Mouse (Mus musculus): ENCODE measurements around the gene Cntn4. TPM values are rescaled to one million over a fixed set of nuclear protein-coding genes. Genes with fewer than 3 reads are reported as not detected.

Cntn4 gene
- polyA plus RNA-seq, 2 experiments = 1.2 to 1.9 TPM

DNA sequence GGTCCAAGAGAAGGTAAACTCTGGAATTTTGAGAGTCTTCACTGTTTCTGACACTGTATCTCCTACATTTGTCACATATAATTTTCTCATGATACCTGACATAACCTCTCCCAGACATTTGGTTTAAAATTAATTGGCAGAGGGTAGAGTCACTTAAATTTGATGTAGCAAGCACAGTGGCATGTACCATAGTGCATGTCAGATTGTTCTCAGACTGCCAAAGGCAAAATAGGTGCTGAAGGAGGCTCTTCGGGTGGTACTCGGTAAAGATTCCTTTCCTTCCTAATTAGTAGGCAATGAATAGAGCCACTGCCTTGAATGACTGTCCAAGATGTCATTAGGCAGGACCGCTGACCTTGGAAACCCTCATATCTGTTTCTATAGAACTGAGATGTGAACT is 477.9 kb downstream of the Cntn4 start:
- H3K9me3 ChIP-seq (ENCODE audit: control insufficient read depth, low read length) = no peaks in the 10 kb centered on the region
- no peaks in the 10 kb centered on the region for H3K27me3 ChIP-seq (ENCODE audit: control insufficient read depth, insufficient read depth, low read length)
- no peak for TF ChIP-seq POLR2A (IDR thresholded peaks at IDR 0.05; ENCODE audit: borderline replicate concordance, extremely low read depth, insufficient read depth, insufficient read length)
- H3K27ac ChIP-seq (replicated peaks; ENCODE audit: low read depth, low read length) = no peak overlapping the region
- WGBS = 82% methylated on average over 3 of the region's 3 CpGs
- no peak overlapping the region for H3K4me3 ChIP-seq (replicated peaks; ENCODE audit: low read length)
- no peak overlapping the region for H3K9ac ChIP-seq (ENCODE audit: low read depth, low read length, severe bottlenecking)
- no peaks in the 10 kb centered on the region for H3K36me3 ChIP-seq (ENCODE audit: control insufficient read depth, insufficient read depth, low read length)
- H3K4me1 ChIP-seq (ENCODE audit: control insufficient read depth, insufficient read depth, low read length) = no peaks in the 10 kb centered on the region
- no peak overlapping the region for H3K4me2 ChIP-seq (replicated peaks; ENCODE audit: low read depth, low read length, severe bottlenecking)
- ATAC-seq (ENCODE audit: low FRiP score, low read depth) = no peak
- DNase-seq (ENCODE audit: low spot score) = no peak

DNA sequence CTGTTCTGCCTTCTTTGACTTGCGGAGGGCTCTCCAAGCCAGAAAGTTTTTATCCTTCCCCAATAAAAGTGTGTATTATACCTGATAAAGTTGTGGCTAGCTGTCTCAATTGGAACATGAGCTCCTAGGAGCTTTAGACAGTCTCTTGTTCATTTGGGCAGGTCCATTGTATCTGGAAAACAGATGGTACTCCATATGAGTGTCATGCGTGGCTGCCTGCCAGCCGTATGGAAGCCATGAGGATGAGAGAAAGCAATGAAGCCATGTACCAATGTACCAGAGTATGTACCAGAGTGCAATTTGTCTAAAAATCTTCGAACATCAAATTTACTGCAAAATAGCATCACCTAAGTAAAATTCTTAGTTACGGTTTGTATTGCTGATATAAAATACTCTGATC is 500.1 kb downstream of the Cntn4 start:
- H3K4me3 ChIP-seq (replicated peaks; ENCODE audit: low read length) = no peak overlapping the region
- H3K27me3 ChIP-seq (ENCODE audit: control insufficient read depth, insufficient read depth, low read length) = no peaks in the 10 kb centered on the region
- no peak overlapping the region for H3K9ac ChIP-seq (ENCODE audit: low read depth, low read length, severe bottlenecking)
- no peak for TF ChIP-seq POLR2A (IDR thresholded peaks at IDR 0.05; ENCODE audit: borderline replicate concordance, extremely low read depth, insufficient read depth, insufficient read length)
- DNase-seq (ENCODE audit: low spot score) (no peak), ATAC-seq (ENCODE audit: low FRiP score, low read depth) (no peak)
- H3K27ac ChIP-seq (replicated peaks; ENCODE audit: low read depth, low read length) = no peak overlapping the region
- H3K4me2 ChIP-seq (replicated peaks; ENCODE audit: low read depth, low read length, severe bottlenecking) = no peak overlapping the region
- H3K4me1 ChIP-seq (ENCODE audit: control insufficient read depth, insufficient read depth, low read length) = no peaks in the 10 kb centered on the region
- 63% methylated on average over 5 of the region's 5 CpGs for WGBS
- no peaks in the 10 kb centered on the region for H3K36me3 ChIP-seq (ENCODE audit: control insufficient read depth, insufficient read depth, low read length)
- H3K9me3 ChIP-seq (ENCODE audit: control insufficient read depth, low read length) = no peaks in the 10 kb centered on the region

DNA sequence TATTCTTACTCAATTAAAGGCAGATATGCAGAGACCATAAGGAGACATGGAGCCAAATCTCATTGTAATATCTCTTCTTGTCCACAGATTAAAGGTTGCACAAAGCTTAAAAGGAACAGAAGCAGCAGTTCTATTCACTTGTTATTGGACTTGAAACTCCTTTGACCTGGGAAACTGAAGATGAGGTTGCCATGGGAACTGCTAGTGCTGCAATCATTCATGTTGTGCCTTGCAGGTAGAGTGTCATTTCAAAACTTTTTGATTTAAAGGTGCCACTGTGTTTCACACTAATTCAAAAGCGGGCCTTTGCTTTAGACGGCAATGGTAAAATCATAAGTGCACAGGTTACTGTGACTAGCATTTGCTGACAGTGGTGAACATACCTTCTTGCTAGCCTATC is 504.1 kb downstream of the Cntn4 start:
- 92% methylated on average over 2 of the region's 2 CpGs for WGBS
- no peak for TF ChIP-seq POLR2A (IDR thresholded peaks at IDR 0.05; ENCODE audit: borderline replicate concordance, extremely low read depth, insufficient read depth, insufficient read length)
- no peak for DNase-seq (ENCODE audit: low spot score)
- no peaks in the 10 kb centered on the region for H3K9me3 ChIP-seq (ENCODE audit: control insufficient read depth, low read length)
- H3K4me1 ChIP-seq (ENCODE audit: control insufficient read depth, insufficient read depth, low read length) = no peaks in the 10 kb centered on the region
- H3K27me3 ChIP-seq (ENCODE audit: control insufficient read depth, insufficient read depth, low read length) = no peaks in the 10 kb centered on the region
- H3K36me3 ChIP-seq (ENCODE audit: control insufficient read depth, insufficient read depth, low read length) = no peaks in the 10 kb centered on the region
- ATAC-seq (ENCODE audit: low FRiP score, low read depth) = no peak
- H3K4me3 ChIP-seq (replicated peaks; ENCODE audit: low read length) = no peak overlapping the region
- no peak overlapping the region for H3K27ac ChIP-seq (replicated peaks; ENCODE audit: low read depth, low read length)
- H3K9ac ChIP-seq (ENCODE audit: low read depth, low read length, severe bottlenecking) = no peak overlapping the region
- no peak overlapping the region for H3K4me2 ChIP-seq (replicated peaks; ENCODE audit: low read depth, low read length, severe bottlenecking)

DNA sequence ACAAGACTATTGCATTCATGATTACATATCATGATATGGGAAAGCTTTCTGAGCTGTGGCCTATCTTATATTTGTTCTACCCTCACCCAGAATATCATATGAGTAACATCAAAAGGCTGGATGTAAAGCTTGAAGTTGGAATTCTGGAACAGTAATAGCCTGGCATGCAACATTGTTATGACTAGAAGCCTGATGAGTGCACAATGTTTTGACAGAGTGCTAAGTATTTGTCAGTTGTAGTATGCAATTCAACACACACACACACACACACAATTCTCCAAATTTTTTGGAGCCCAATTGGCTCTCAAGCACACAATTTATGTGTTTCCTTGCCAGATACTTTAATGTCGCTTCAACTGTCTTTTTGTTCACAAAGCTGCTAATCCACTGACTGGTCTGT is 523.5 kb downstream of the Cntn4 start:
- 77% methylated on average over 1 of the region's 1 CpGs for WGBS
- Histone ChIP-seq H3K4me1 (ENCODE audit: control insufficient read depth, insufficient read depth, low read length) (no peaks in the 10 kb centered on the region), H3K9me3 (ENCODE audit: control insufficient read depth, low read length) (no peaks in the 10 kb centered on the region), H3K4me2 (replicated peaks; ENCODE audit: low read depth, low read length, severe bottlenecking) (no peak overlapping the region), H3K36me3 (ENCODE audit: control insufficient read depth, insufficient read depth, low read length) (no peaks in the 10 kb centered on the region), H3K27ac (replicated peaks; ENCODE audit: low read depth, low read length) (no peak overlapping the region), H3K27me3 (ENCODE audit: control insufficient read depth, insufficient read depth, low read length) (no peaks in the 10 kb centered on the region), H3K4me3 (replicated peaks; ENCODE audit: low read length) (no peak overlapping the region), H3K9ac (ENCODE audit: low read depth, low read length, severe bottlenecking) (no peak overlapping the region)
- DNase-seq (ENCODE audit: low spot score) (no peak), ATAC-seq (ENCODE audit: low FRiP score, low read depth) (no peak)
- TF ChIP-seq POLR2A (IDR thresholded peaks at IDR 0.05; ENCODE audit: borderline replicate concordance, extremely low read depth, insufficient read depth, insufficient read length) = no peak

DNA sequence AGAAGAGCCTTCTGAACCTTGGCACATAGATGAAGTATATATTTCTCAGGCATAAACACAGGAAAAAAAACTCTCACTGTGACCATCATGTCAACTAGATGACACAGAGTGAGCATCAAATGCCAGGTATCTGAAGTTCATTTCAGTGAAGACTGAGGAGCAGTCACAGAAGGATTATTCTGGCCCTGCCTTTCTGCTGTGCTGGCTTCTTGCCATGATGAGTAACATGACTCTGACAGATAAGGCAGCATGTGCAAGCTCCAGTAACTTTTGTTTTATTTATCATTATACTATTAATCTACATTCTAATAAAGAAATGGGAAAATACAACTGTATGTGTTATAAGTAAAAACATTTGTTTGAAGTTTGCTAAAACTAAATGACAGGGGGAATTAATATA is 529.9 kb downstream of the Cntn4 start:
- no peaks in the 10 kb centered on the region for H3K27me3 ChIP-seq (ENCODE audit: control insufficient read depth, insufficient read depth, low read length)
- no peaks in the 10 kb centered on the region for H3K9me3 ChIP-seq (ENCODE audit: control insufficient read depth, low read length)
- DNase-seq (ENCODE audit: low spot score) (no peak), ATAC-seq (ENCODE audit: low FRiP score, low read depth) (no peak)
- no peak overlapping the region for H3K27ac ChIP-seq (replicated peaks; ENCODE audit: low read depth, low read length)
- no peak overlapping the region for H3K9ac ChIP-seq (ENCODE audit: low read depth, low read length, severe bottlenecking)
- H3K4me3 ChIP-seq (replicated peaks; ENCODE audit: low read length) = no peak overlapping the region
- no peaks in the 10 kb centered on the region for H3K36me3 ChIP-seq (ENCODE audit: control insufficient read depth, insufficient read depth, low read length)
- TF ChIP-seq POLR2A (IDR thresholded peaks at IDR 0.05; ENCODE audit: borderline replicate concordance, extremely low read depth, insufficient read depth, insufficient read length) = no peak
- no peaks in the 10 kb centered on the region for H3K4me1 ChIP-seq (ENCODE audit: control insufficient read depth, insufficient read depth, low read length)
- no peak overlapping the region for H3K4me2 ChIP-seq (replicated peaks; ENCODE audit: low read depth, low read length, severe bottlenecking)

DNA sequence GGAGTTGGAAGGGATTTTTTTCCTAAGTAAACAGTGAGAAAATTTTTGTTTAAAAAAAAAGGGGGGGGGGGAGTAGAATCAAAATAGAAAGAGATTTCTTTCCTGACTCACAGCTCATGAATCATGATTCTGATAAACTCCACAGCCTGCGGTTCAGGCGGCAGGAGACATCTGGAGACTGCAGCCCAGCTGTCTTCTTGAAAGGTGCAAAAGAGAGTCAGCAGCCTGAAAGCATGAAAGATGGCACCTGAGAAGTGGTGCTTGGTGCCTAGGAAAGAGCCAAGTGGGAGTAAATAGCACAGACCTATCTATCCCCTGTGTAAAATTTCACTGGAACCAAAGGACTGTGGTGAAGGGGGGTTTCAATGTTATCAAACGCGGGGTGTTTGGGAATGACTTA is 535.6 kb downstream of the Cntn4 start:
- H3K4me1 ChIP-seq (ENCODE audit: control insufficient read depth, insufficient read depth, low read length) = no peaks in the 10 kb centered on the region
- H3K4me2 ChIP-seq (replicated peaks; ENCODE audit: low read depth, low read length, severe bottlenecking) = no peak overlapping the region
- ATAC-seq (ENCODE audit: low FRiP score, low read depth) = no peak
- H3K27ac ChIP-seq (replicated peaks; ENCODE audit: low read depth, low read length) = no peak overlapping the region
- 74% methylated on average over 4 of the region's 4 CpGs for WGBS
- no peaks in the 10 kb centered on the region for H3K9me3 ChIP-seq (ENCODE audit: control insufficient read depth, low read length)
- H3K4me3 ChIP-seq (replicated peaks; ENCODE audit: low read length) = no peak overlapping the region
- no peaks in the 10 kb centered on the region for H3K27me3 ChIP-seq (ENCODE audit: control insufficient read depth, insufficient read depth, low read length)
- H3K9ac ChIP-seq (ENCODE audit: low read depth, low read length, severe bottlenecking) = no peak overlapping the region
- TF ChIP-seq POLR2A (IDR thresholded peaks at IDR 0.05; ENCODE audit: borderline replicate concordance, extremely low read depth, insufficient read depth, insufficient read length) = no peak
- no peak for DNase-seq (ENCODE audit: low spot score)
- H3K36me3 ChIP-seq (ENCODE audit: control insufficient read depth, insufficient read depth, low read length) = no peaks in the 10 kb centered on the region
